Mouse (Mus musculus) thymus, adult 2 months (tissue): ENCODE measurements around the gene Ankrd40. TPM values are rescaled to one million over a fixed set of nuclear protein-coding genes. Genes with fewer than 3 reads are reported as not detected.

Experiments used
- DNase-seq: peaks from one replicate; pipeline ENCODE4 v3.0.0; 2021
- H3K27ac ChIP-seq: fragments of 200-500 bp; 2 replicates; pipeline ENCODE4 v1.5.1; 2012; ENCODE audit warnings: low read length, control low read depth; ENCODE audit not compliant: control insufficient read depth, insufficient read depth
- H3K27me3 ChIP-seq: fragments of 200-500 bp; 2 replicates; pipeline ENCODE4 v1.6.1; 2012; ENCODE audit warnings: mild to moderate bottlenecking, low read length, moderate library complexity, mixed read lengths; ENCODE audit not compliant: control insufficient read depth, insufficient read depth
- H3K36me3 ChIP-seq: fragments of 200-500 bp; 2 replicates; pipeline ENCODE4 v1.6.1; 2012; ENCODE audit warnings: mild to moderate bottlenecking, low read length, moderate library complexity; ENCODE audit not compliant: control insufficient read depth, insufficient read depth
- H3K4me1 ChIP-seq: fragments of 200-500 bp; replicated peaks from 2 replicates; pipeline ENCODE4 v1.6.1; 2012; ENCODE audit warnings: low read length; ENCODE audit not compliant: control insufficient read depth, insufficient read depth
- H3K4me3 ChIP-seq: fragments of 200-500 bp; 2 replicates; pipeline ENCODE4 v1.5.1; 2012; ENCODE audit warnings: mild to moderate bottlenecking, low read length, control low read depth, moderate library complexity; ENCODE audit not compliant: control insufficient read depth, insufficient read depth
- CTCF ChIP-seq: fragments of 200-500 bp; IDR thresholded peaks from 2 replicates; pipeline ENCODE4 v1.5.1; 2012; ENCODE audit warnings: mild to moderate bottlenecking, control low read depth, low read length, moderate library complexity, borderline replicate concordance; ENCODE audit not compliant: control insufficient read depth, poor library complexity, insufficient read depth; ENCODE audit errors: extremely low read depth
- POLR2A ChIP-seq: fragments of 200-500 bp; IDR thresholded peaks from 2 replicates; pipeline ENCODE4 v1.6.1; 2012; ENCODE audit warnings: mild to moderate bottlenecking, low read length, control low read depth, moderate library complexity; ENCODE audit not compliant: control insufficient read depth, poor library complexity, insufficient read depth; ENCODE audit errors: extremely low read depth
- WGBS: fragments of 180-500 bp; shearing (Covaris S2); methylation state at CpG from one replicate; pipeline ENCODE4 v1.1.7; 2018; 5-methylcytosine and 5-hydroxymethylcytosine counted together
- polyA plus RNA-seq: library from polyadenylated mRNA; depleted of rRNA; stranded (reverse); fragments of >200 nt; gene quantifications from 2 replicates; pipeline ENCODE4 v1.2.3, GENCODE M21; 2012; rRNA removed

Ankrd40 gene
- polyA plus RNA-seq, 1 experiment, result 120 TPM

DNA sequence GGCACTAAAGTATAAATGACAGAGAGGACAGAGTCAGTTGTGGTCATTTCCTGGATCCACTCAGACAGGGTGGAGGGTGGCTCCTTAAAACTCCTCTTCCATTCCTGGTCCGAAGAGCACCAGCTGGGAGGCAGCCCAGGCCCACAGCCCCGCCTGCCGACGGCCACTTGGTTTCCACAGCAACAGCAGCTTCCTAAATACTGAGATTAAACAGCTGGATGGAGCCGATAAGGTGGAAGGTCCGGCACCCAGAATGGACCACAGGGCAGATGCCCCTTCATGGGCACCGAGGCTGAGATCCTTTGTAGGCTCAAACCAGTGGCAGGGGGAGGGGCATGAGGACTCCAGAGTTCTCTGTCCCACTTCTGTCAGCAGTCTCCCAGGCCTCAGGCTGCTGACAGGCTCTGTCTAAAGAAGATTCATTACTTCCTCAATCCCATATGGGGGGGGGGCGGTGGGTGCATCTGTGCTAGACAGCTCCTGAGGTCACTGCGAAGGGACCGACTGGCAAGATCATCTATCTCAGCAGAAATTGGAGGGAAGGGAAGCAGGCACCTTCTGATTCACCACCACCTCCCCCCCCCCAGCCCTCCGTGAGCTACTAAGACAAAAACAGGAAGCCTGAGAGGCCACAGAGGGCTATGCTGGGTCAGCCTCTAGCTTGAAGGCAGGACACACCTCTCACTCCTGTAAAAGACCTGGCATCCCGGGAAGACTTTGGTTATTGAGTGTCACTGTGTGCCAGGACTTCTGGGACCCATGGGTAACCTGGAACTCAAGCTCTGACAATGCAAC lies 58.4 kb downstream of the Ankrd40 start:
- whole genome bisulfite sequencing, result 14% methylated on average over 12 of the region's 12 CpGs
- 0 out of 2 replicates have a peak overlapping the region, but pooled peaks have one; percentile 2 for H3K27ac ChIP-seq
- no peaks in the 10 kb centered on the region for H3K27me3 ChIP-seq
- peak; percentile 23 for DNase-seq
- H3K36me3 ChIP-seq, result no peaks in the 10 kb centered on the region
- H3K4me1 ChIP-seq, result peaks cover 20% of the 10 kb centered on the region
- no peak overlapping the region for H3K4me3 ChIP-seq
- TF ChIP-seq POLR2A (no peak), CTCF (no peak)

DNA sequence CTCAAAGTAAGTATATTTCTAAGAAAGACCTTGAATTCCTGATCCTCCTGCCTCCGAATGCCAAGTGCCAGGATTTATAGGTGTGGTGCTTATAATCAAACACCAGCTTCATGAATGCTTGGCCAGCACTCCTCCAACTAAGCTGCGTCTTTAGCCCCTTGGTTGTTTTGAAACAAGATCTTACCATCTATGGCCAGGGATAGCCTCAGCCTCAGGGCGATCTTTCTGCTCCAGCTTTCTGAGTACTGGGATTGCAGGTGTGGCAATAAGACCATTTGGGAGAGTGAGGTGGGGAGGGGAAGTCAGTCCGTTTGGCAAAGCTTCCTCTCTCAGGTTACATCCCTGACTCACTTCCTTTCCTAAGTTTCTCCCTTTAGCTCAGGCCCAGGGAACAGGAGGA lies 60.0 kb downstream of the Ankrd40 start:
- no peaks in the 10 kb centered on the region for H3K36me3 ChIP-seq
- 87% methylated on average over 4 of the region's 4 CpGs for WGBS
- peaks cover 27% of the 10 kb centered on the region for H3K4me1 ChIP-seq
- DNase-seq, result no peak
- no peak overlapping the region for H3K27ac ChIP-seq
- peaks cover 3% of the 10 kb centered on the region; the same call in 1 of the 2 replicates for H3K27me3 ChIP-seq
- H3K4me3 ChIP-seq, result no peak overlapping the region
- TF ChIP-seq CTCF (no peak), POLR2A (no peak)

- WGBS, result 92% methylated on average over 4 of the region's 4 CpGs
- peaks cover 5% of the 10 kb centered on the region; the same call in 1 of the 2 replicates for H3K27me3 ChIP-seq
- no peaks in the 10 kb centered on the region for H3K36me3 ChIP-seq
- TF ChIP-seq CTCF (no peak), POLR2A (no peak)
- no peak for DNase-seq
- H3K27ac ChIP-seq, result no peak overlapping the region
- H3K4me3 ChIP-seq, result no peak overlapping the region
- peaks cover 28% of the 10 kb centered on the region for H3K4me1 ChIP-seq
These were observed 61.2 kb downstream of the Ankrd40 start for GRCm38 (mm10) chr11:94389021-94389420.

DNA sequence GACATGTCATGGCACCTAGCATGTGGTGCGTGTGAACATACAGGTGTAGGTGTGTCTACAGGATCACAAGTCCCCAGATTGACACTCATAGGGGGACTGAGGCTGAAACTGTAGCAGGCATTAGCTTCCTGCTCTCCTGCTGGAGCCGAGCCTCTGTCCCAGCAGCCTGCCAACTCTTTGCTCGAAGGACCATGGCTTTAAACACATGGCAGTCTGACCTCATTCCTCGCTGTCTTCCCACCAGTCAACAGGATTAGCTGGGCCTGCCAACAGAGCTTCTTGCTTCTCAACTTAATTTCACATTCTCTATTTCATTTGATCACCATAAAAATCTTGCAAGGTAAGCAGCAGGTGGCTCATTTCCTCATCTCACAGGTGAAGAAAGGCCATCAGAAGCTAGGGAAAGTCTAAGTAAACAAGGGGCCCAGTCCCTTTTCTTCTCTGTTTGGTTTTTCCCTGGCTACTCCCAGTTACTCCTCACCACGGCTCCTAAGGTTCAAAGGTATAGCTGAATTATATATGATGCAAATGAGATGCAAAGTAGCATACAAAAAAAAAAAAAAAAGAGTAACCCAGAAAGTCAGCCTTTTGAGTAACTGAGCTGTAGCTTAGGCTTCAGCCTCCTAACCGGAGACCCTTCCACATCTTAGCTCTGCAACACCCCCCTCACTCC lies 62.1 kb downstream of the Ankrd40 start:
- H3K4me1 ChIP-seq, result peaks cover 28% of the 10 kb centered on the region
- no peak for TF ChIP-seq POLR2A

GRCm38 (mm10) chr11:94390825-94391224 lies 63.0 kb downstream of the Ankrd40 start:
- 92% methylated on average over 6 of the region's 6 CpGs for WGBS
- H3K27me3 ChIP-seq, result peaks cover 5% of the 10 kb centered on the region; the same call in 1 of the 2 replicates
- TF ChIP-seq CTCF (no peak), POLR2A (no peak)

More for the DNA sequence above, 62.1 kb downstream of the Ankrd40 start:
- H3K36me3 ChIP-seq, result no peaks in the 10 kb centered on the region
- no peak for DNase-seq
- no peak overlapping the region for H3K27ac ChIP-seq
- 93% methylated on average over 6 of the region's 6 CpGs for WGBS
- no peak overlapping the region for H3K4me3 ChIP-seq
- peaks cover 5% of the 10 kb centered on the region; the same call in 1 of the 2 replicates for H3K27me3 ChIP-seq

More at GRCm38 (mm10) chr11:94390825-94391224, 63.0 kb downstream of the Ankrd40 start:
- no peaks in the 10 kb centered on the region for H3K36me3 ChIP-seq
- no peak overlapping the region for H3K27ac ChIP-seq
- H3K4me3 ChIP-seq, result no peak overlapping the region
- peaks cover 20% of the 10 kb centered on the region for H3K4me1 ChIP-seq
- no peak for DNase-seq

Other genes with a start within 250 kb of the Ankrd40 start
- 21.4 and 27.4 TPM in 2 replicates for gene Tob1, start 116.5 kb upstream of the Ankrd40 start, polyA plus RNA-seq
- 28.2 and 34.4 TPM in 2 replicates for gene Wfikkn2, start 82.0 kb upstream of the Ankrd40 start, polyA plus RNA-seq
- not detected in 2 replicates for gene Gm21885, start 46.1 kb upstream of the Ankrd40 start, polyA plus RNA-seq
- 20.7 and 26.4 TPM in 2 replicates for gene Luc7l3, start 6.0 kb upstream of the Ankrd40 start, polyA plus RNA-seq
- 21.5 and 28.4 TPM in 2 replicates for gene Abcc3, start 65.0 kb downstream of the Ankrd40 start, polyA plus RNA-seq
- gene Cacna1g, start 146.2 kb downstream of the Ankrd40 start, polyA plus RNA-seq, result 2.3 and 6.5 TPM in 2 replicates
- gene Spata20, start 158.2 kb downstream of the Ankrd40 start, polyA plus RNA-seq, result 0.04 and 0.39 TPM in 2 replicates
- gene Epn3, start 172.0 kb downstream of the Ankrd40 start, polyA plus RNA-seq, result 1.8 and 3.3 TPM in 2 replicates
- gene Mycbpap, start 193.7 kb downstream of the Ankrd40 start, polyA plus RNA-seq, result 0.13 and 0.19 TPM in 2 replicates
- gene Rsad1, start 221.3 kb downstream of the Ankrd40 start, polyA plus RNA-seq, result 5.4 and 6.8 TPM in 2 replicates
- 0.59 TPM in 2 replicates for gene Chad, start 237.0 kb downstream of the Ankrd40 start, polyA plus RNA-seq